Mouse (Mus musculus) mesoderm, embryonic 11.5 days (tissue): ENCODE data around the gene Mgrn1.

ENCODE experiments used
- DNase-seq: peaks from one replicate; pipeline ENCODE4 v3.0.0-alpha.2; 2012; ENCODE audit warnings: low read depth, low spot score

The Mgrn1 gene

DNA sequence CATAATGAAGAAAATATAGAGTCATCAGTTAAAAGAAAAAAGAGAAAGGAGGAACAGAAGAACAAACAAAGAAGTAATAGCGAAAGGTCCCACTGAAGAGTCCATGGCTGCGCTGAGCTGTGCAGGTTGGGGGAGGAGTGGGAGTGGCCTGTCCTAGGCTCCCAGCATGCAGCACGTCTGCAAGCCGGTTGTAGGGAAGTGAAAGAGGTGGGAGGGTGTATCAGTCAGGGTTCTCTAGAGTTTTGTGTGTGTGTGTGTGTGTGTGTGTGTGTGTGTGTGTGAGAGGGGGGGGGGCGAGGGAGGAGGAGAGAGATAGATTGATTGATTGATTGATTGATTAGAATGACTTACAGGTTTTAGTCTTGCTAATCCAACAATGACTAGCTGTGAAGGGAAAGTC lies 21.9 kb downstream of the Mgrn1 start:
- no peak for DNase-seq

DNA sequence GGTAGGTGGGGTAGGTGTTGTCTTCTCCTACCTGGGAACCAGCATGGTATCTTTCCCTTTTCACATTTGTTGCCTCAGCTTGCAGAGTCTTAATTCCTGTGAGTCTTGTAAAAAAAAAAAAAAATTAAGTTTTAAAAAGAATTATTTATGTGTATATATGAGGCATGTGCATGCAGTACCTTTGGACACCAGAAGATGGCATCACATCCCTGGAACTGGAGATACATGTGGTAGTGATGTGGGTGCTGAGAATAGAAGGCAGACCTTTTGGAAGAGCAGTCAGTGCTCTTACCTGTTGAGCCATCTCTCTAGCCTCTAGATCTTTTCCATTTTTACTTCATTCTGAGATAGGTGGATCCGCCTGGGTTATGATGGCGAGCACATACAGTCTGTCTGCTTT lies 23.7 kb downstream of the Mgrn1 start:
- DNase-seq = no peak

DNA sequence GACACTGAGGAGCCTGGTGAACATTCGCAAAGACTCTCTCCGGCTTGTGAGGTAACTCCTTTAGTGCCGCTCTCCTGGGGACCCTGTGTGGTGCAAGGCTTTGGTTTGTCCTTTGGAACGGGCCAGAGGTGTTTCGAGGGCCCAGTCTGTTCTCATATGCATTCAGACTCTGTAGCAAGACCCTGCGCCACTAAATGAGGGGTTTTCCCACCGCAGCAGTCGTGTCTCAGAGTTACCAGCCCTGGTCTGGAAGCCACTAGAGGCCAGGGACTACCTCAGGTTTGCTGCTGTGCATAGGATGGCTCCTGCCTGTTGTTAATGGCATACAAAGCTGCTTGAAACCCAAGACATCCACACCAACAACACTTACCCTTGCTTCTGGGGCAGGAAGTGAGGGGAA lies 24.7 kb downstream of the Mgrn1 start:
- no peak for DNase-seq

DNA sequence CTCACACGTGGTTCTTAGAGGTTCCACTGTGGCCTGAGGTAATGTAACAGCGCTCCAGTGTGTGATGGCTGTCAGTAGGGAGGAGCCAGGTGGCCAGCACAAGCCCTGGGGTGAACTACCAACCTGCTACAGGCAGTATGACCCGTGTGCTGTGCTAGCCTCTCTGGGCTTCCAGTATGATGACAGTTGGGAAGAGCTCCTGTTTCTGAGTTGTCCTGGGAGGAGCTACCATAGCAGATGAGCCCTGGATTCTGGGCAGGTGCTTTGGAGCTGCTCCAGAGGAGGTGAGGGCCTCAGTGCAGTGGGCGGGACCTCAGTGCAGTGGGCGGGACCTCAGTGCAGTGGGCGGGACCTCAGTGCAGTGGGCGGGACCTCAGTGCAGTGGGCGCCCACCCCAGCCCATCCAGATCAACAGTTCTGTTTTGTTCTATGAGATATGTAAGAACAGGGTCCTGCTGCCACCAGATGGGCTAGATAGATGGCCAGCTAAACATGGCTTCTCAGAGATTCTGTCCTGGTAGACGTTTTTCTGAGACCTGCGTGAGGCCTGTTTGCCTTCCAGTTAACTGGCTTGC lies 26.1 kb downstream of the Mgrn1 start:
- no peak for DNase-seq

DNA sequence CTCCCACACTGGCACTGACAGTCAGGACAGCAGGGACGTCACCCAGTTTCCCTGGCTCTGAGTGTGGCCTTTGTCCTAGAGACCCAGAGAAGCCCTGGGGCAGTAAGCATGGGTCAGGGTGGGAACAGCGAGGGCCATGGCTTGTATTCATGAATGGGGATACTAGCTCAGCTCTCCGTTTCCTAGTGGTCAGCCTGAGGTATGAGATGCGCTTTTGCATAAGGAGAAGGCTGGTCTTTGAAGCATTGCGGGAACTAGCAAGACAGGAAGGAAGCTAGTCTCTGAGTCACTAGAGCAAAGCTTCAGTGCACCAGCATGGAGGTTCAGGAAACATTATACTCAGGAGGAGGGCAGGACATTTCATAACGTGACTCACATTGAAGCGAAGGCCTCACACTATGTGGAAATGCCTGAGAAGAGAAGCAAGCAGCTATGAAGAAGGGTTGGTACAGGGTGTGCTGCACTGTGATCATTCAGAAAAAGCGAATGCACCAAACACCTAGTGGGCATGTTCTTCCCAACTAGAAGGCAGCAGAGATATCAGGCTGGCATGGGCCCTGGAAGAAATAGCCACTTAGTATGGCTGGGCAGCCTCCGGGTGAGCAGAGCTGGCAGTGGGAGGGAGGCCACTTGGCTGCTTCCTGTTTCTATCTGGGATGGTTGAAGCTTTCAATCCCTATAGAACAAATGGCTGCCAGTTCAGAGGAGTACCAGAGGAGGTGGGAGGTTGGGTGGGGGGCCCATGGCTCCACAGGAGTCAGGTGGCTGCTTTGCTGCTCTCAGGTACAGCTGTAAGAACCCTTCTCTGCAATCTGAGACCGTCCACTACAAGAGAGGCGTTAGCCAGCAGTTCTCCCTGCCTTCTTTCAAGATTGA lies 27.1 kb downstream of the Mgrn1 start:
- peak; percentile 39 for DNase-seq

DNA sequence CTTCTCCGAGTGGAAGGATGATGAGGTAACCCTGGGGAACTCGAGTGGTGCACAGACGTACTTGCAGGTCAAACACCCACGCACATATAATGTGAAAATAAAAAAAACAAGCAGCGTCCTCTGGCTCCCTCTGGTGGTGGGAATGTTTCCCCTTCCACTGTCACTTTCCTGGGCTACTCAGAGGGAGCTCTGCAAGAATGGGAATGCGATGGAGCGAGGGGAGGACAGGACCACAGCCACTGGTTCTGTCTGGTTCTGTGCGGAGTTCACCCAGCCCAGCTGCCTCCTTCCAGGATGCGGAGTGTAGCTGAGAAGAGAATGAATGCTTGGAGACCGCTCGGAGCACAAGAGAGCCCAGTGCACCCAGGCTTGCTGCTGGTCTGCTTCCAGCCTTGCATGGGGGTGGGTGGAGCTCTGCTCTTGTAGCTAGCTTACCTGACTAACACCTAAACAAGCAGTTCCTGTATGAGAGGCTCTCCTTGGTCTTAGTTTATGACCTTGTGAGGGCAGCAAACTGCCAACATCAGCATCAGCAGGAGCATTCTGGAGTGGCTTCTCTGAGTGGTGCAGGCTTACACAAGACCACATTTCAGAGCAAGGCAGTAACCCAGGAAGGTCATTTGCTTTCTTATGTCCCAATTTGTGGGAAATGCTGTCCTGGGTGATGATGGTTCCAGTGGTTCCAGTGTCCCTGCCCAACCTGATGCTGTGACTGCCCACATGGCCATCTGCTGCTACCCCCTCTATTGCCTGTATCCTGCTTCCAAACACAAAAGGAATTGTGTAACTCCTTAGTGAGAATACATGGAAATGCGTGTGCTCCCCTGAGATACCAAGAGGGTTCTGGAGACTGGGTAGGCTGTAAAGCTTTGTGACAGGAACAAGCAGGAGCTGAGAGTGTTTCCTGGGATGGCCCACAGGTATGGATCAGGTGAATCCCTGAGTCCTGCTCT lies 28.0 kb downstream of the Mgrn1 start:
- peak; percentile 88 for DNase-seq

DNA sequence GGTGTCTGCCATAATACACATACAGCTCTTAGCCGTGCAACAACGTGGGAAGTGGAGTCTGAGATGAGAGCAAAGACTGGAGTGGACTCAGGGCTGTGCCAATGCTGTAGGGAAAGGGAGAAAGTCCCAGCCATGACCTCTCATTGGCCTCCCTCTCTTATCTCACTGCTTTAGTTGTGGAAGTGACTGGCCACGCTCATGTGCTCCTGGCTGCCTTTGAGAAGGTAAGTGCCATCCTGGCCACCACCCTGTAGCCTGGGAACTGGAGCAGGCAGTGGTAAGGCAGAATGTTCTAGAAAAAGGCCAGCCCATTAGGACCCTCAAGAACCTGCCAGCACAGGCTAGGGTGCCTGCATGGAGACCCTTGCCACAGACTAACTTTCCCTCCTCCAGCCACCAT lies 29.9 kb downstream of the Mgrn1 start:
- no peak for DNase-seq

DNA sequence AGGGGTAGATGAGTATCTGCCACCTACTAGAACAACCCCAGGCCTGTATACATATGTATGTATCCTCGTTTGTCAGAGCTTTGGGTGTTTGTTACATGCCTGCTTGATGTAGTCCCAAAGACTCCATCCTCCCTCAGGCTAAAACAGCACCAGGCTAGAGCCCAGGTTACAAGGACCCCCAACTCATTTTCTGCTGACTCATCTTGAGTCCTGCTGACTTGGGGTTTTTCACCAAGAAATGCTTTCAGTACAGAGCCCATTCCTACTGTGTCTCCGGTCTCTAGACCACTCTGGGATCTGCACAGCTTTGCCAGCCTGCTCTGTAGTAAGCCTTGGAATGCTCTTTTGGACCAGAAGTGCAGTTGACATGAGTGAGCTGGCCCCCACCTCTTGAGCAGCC lies 30.6 kb downstream of the Mgrn1 start:
- DNase-seq = no peak

DNA sequence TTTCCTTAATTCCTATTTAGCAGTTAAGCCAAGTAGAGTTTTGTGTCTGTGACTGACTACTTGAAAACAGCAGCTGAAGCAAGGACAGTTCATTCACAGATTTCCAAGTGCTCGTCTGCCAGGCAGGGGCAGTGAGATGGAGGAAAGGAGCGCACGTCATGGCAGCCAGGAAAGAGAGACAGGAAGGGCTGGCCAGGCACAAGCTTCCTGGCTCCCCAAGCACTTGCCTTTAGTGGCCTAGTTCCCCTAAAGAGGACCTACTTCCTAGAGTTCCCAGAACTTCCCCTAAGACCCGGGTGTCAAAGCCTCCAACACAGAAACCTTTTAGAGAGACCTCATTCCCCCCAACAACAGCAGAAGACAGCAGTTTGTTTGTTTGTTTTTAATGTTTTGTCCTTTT lies 34.5 kb downstream of the Mgrn1 start:
- DNase-seq = no peak

DNA sequence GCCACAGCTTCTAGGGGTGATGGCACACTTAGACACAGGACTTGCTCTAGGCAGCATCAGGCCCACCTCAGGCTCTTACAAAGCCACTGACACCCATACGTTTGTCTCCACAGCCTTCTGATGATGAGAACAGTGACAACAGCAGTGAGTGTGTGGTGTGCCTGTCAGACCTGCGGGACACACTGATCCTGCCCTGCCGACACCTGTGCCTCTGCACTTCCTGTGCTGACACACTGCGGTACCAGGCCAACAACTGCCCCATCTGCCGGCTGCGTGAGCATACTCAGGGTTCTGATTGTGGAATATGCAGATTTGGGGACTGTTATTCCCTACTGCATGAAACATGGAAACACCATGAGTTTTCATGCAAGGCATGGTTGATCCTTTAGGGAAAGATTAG lies 36.4 kb downstream of the Mgrn1 start:
- no peak for DNase-seq

DNA sequence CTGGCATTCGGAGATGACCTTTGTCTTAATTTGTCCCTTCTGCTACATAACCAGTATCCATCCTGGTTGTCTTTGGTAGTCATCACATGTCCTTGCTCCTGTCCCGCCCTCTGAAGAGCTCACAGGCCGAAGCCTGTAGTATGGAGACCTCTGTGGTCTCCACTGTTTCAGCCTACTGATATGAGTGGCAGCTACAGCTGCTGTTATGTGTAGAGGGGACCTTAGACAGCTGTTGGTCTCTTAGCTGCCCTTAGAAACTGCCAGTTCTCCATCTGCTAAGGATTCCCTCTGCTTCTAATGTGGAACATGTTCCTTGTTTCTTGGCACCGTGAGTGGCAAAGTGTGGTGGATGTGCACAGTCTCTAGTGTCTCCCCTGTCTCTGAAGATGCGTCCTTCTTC lies 37.9 kb downstream of the Mgrn1 start:
- no peak for DNase-seq

DNA sequence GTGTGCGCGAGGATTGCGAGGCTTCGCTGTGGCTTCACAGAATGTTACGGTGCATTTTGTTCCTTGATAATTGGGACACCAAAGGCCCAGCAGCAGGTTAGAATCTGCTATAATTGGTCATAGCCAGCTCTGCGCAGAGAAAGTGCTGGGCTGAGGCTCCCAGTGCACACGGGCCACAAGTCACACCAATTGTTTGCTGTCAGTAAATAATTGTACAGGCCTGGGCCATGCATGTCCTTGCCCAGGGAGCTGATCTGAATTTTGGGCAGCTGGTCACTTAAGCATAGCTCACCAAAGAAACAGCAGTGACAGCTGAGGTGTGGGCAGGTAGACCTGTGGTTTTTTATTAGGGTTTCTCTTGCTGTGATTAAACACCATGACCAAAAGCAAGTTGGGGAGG lies 41.9 kb downstream of the Mgrn1 start:
- DNase-seq = no peak

DNA sequence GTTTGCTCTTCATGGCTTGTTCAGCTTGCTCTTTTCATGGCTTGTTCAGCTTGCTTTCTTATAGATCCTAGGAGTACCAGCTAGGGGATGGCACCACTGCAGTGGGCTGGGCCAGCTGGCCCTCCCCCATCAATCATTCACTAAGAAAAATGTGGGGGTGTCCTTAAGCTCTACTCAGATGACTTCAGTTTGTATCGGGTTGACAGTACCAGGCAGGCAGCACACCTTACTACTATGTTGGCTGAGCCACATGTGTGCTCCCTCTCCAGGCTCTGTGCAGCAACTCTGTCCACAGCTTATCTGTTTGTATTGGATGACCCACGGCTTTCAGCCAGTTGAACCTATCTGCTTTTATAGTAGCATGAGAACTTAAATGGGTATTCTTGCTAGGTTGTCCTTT lies 42.4 kb downstream of the Mgrn1 start:
- DNase-seq = no peak

DNA sequence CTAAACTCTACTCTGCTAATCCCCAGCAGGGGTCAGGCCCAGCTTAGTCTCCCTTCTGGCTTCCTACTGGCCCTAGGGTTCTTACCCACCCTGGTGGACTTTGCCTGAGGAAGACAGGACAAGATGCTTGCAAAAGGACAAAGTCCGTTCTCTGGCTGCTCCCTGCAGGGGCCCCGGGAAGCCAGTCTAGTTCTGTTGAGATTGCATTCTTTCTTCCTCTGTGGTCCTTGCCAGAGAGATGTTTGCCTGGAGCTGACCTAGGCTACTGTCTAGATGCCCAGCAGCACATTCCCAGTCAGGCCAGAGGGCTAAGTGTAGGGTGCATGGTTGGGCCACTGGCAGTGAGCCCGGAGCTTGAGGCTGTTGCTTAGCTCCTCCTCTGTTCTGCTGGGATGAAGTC lies 46.4 kb downstream of the Mgrn1 start:
- DNase-seq = no peak

DNA sequence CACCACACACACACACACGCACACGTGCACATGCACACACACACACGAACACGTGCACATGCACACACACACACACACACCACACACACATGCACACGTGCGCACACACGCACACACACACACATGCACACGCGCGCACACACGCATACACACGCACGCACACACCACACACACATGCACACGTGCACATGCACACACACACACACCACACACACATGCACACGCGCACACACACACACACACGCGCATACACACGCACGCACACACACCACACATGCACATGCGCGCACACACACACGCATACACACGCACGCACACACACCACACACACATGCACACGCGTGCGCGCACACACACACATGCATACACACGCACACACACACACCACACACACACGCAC lies 49.4 kb downstream of the Mgrn1 start:
- no peak for DNase-seq

DNA sequence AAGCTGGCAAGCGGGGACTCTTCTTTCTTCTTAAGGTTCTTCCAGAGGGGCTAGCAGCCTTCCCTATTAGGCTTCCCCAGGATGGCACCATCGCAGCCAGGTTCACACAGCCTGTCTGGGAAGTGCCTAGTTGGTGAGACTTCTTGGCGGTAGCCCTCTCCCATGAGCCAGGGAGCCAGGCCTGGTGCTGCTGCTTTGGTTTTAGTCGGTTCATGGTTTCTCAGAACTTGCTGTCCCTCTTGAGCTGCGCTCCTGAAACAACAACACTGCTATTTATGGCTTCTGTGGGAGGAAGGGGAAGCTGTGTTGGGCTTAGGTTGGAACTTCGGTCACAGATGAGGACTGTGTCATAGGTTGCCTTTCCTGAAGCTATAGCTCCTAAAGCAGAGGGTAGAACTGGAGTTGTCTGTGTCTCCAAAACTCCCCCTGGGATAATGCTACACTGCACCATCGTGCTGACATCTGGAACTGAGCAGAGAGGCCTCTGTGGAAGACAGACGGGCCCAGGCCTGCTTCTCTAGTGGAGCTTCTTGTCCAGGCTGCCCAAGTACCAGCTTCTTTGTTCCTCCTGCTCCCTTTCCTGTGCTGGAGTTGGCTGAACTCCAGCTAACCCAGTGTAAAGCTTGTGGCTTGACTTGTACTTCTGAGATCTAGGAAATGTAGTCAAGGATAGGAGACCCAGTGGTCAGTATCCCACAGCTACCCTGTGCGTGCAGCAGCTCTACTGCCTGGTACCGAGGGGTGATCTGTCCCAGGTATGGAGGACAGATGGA lies 50.1 kb downstream of the Mgrn1 start:
- no peak for DNase-seq

DNA sequence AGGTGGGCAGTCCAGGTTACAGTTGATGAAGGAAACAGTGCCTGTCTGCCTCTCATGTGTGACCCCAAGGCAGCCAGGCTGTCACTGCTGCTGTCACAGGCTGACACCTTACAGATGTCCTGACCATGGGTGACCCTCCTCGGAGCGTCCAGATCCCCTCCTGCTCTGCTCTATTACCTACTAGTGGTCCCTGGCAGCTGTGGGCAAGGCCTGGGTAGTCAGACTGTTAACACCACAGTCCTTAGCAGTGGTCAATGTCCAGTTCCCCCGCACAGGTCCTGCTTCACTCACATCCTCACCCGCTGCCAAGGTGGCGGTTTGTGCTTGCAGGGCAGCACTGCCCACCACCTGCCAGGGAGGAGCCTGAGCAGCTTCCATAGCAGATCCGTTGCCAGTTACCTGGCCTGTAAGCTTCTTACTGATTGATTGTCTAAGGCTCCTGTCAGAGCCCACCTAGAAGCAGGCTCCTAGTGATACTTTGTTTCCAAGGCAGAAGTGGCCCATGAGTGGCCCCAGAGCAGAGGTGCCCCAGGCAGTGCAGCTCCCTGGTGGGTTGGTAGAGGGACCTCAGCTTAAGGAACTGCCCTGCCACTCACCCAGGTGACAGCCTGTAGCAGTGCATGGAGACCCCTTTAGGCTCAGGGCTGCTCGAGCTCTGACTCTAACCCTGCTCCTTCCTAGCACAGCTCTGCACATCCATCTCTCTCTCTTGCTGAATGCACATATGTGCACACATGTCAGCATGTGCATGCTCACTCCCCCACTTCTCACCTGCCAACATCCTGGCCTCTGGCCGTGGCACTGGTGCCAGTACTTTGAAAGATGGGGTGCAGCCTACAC lies 51.5 kb downstream of the Mgrn1 start:
- no peak for DNase-seq

DNA sequence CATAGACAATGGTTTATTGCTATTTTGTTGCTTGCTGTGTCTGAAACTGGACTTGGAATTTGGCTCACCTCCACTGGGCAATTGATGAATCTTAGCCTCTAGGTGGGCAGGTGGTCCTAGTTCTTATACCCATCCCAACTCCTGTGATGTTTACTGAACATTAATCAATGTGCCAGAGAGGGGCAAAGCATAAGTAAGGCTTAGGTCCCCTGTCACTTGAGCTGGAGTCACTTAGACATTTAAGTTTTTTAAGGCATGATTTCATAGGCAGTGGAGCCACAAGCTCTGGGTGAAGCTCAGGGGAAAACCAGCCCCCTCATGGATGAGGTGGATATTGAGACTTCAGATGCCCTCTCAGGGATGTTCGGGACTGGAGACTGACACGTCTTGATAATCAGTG lies 52.4 kb downstream of the Mgrn1 start, which contains the start of gene Nudt16l1:
Gene Nudt16l1 (plus strand): TSS at position 301 of the 400 bp plus-strand sequence.
- no peak for DNase-seq

DNA sequence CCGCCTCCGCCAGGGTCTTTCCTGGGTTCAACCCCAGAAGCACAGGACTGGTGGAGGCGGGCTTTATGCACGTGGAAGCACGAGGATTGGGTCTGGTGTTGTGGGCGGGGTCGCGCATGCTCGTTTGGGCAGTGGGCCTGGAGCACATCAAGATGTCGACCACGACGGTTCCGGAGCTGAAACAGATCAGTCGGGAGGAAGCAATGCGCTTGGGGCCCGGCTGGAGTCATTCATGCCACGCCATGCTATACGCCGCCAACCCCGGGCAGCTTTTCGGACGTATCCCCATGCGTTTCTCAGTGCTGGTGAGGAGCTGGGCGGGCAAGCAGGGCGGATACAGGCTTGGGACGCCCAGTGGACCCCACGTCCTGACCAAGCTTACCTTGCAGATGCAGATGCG lies 52.9 kb downstream of the Mgrn1 start:
- peak; percentile 96 for DNase-seq

DNA sequence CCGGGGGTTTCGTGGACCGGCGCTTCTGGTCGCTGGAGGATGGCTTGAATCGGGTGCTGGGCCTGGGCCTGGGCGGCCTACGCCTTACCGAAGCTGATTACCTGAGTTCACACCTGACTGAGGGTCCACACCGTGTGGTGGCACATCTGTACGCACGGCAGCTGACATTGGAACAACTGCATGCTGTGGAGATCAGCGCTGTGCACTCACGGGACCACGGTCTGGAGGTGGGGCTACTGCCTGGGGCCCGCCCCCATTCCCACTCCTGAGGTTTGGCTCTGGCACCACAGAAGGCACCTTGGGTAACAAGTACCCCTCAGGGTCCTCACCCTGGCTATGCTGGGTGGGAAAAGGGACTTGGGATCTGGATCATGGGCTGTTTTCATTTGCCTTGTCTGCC lies 53.4 kb downstream of the Mgrn1 start:
- DNase-seq = peak; percentile 24
